Comparison of ENCODE assay signal across 13 mouse cellular contexts in genomic region chr1:86421007-86421406, GRCm38 (mm10). TPM values are rescaled to one million over a fixed set of nuclear protein-coding genes. Genes with fewer than 3 reads are reported as not detected.
DNase-seq lines count a peak whose midpoint lies in the region; ATAC-seq and TF ChIP-seq lines count a peak whose summit lies in the region.
"Had no signal": no experiment of that assay in that cellular context is flagged by ENCODE, and none has a peak within 500 bp of the region (broad histone marks: within the 10 kb centered on the region; RNA-seq: fewer than 3 reads in every experiment).

No protein-coding gene starts in this region.

- H3K36me3 ChIP-seq in kidney, embryonic 15.5 days, result no peaks in the 10 kb centered on the region
- H3K36me3 ChIP-seq in hindbrain, embryonic 10.5 days, result no peaks in the 10 kb centered on the region
- no peaks in the 10 kb centered on the region for H3K36me3 ChIP-seq in lung, postnatal 0 days (ENCODE audit: insufficient read depth, low read length)

- no peak overlapping the region for H3K9ac ChIP-seq in kidney, embryonic 15.5 days
- H3K9ac ChIP-seq in lung, postnatal 0 days (replicated peaks; ENCODE audit: low read depth), result no peak overlapping the region
- H3K9ac ChIP-seq: liver, embryonic 14.5 days had no signal

- ATAC-seq in kidney, embryonic 15.5 days (replicated peaks; ENCODE audit: low FRiP score), result peak; percentile 41
- ATAC-seq in lung, postnatal 0 days, result peak; percentile 68
- ATAC-seq: Patski had no signal

- TF ChIP-seq CTCF in lung, postnatal 0 days (IDR thresholded peaks at IDR 0.05), result no peak

- TF ChIP-seq EP300 in lung, postnatal 0 days (IDR thresholded peaks at IDR 0.05), result no peak

- H3K4me3 ChIP-seq in kidney, embryonic 15.5 days (replicated peaks), result no peak overlapping the region
- H3K4me3 ChIP-seq in hindbrain, embryonic 10.5 days, result no peak overlapping the region
- H3K4me3 ChIP-seq in lung, postnatal 0 days (ENCODE audit: low read depth, low read length), result no peak overlapping the region

- H3K4me1 ChIP-seq in kidney, embryonic 15.5 days, result peaks cover 12% of the 10 kb centered on the region
- H3K4me1 ChIP-seq in hindbrain, embryonic 10.5 days (replicated peaks), result peaks cover 38% of the 10 kb centered on the region
- no peaks in the 10 kb centered on the region for H3K4me1 ChIP-seq in lung, postnatal 0 days (ENCODE audit: insufficient read depth, low read depth, low read length)

- H3K27ac ChIP-seq in kidney, embryonic 15.5 days, result no peak overlapping the region
- peak overlapping the region; percentile 79 for H3K27ac ChIP-seq in hindbrain, embryonic 10.5 days
- H3K27ac ChIP-seq in lung, postnatal 0 days (ENCODE audit: low read length), result no peak overlapping the region
- H3K27ac ChIP-seq: liver, embryonic 14.5 days had no signal

- H3K27me3 ChIP-seq in kidney, embryonic 15.5 days, result no peaks in the 10 kb centered on the region
- no peaks in the 10 kb centered on the region for H3K27me3 ChIP-seq in hindbrain, embryonic 10.5 days (ENCODE audit: insufficient read depth, poor library complexity, severe bottlenecking)
- H3K27me3 ChIP-seq in lung, postnatal 0 days (replicated peaks; ENCODE audit: insufficient read depth, low read length), result no peaks in the 10 kb centered on the region
- H3K27me3 ChIP-seq: Patski had no signal

- no peak for DNase-seq in kidney, adult 11 months
- DNase-seq in adrenal gland, adult 8-10 months, result peak; percentile 68
- peak; percentile 25 for DNase-seq in hindbrain, embryonic 10.5 days (ENCODE audit: low spot score)
- DNase-seq in lung, postnatal 0 days (ENCODE audit: low spot score), result peak; percentile 55
- no peak for DNase-seq in yolk sac, embryonic 10.5 days (ENCODE audit: low spot score)
- DNase-seq in cerebellum, postnatal 25 days, result no peak
- DNase-seq in right cerebral cortex, adult 2 months (ENCODE audit: low spot score in 2 of 2), result no peak
- DNase-seq: cerebellum, adult 9-10 months had no signal

- no peak overlapping the region for H3K4me2 ChIP-seq in kidney, embryonic 15.5 days
- no peak overlapping the region for H3K4me2 ChIP-seq in lung, postnatal 0 days (replicated peaks; ENCODE audit: low read depth, low read length)

- no peaks in the 10 kb centered on the region for H3K9me3 ChIP-seq in kidney, embryonic 15.5 days (replicated peaks)
- no peaks in the 10 kb centered on the region for H3K9me3 ChIP-seq in hindbrain, embryonic 10.5 days
- H3K9me3 ChIP-seq in lung, postnatal 0 days (ENCODE audit: low read length), result no peaks in the 10 kb centered on the region

- WGBS in kidney, embryonic 15.5 days, result 41% methylated on average over 10 of the region's 10 CpGs
- 25% methylated on average over 10 of the region's 10 CpGs for WGBS in hindbrain, embryonic 10.5 days
- WGBS in lung, postnatal 0 days, result 42% methylated on average over 10 of the region's 10 CpGs

RNA-seq across cellular contexts. Expression of gene Nmur1, which starts 5.0 kb away (rescaled TPM):
- polyA plus RNA-seq in kidney, embryonic 15.5 days (2015; fragmentation: Nextera tagmentation; extraction: Ambion mirVana), result 0.13 TPM in 1 of 2 replicates, not detected in the other
- not detected for total RNA-seq in adrenal gland, adult 8-10 months (2022)
- polyA plus RNA-seq in hindbrain, embryonic 10.5 days (2016; fragmentation: Nextera tagmentation; extraction: Ambion mirVana), result 0.12 TPM in 1 of 2 replicates, not detected in the other
- 1.3 and 2.1 TPM in 2 replicates for polyA plus RNA-seq in lung, postnatal 0 days (2015; fragmentation: Nextera tagmentation; extraction: Ambion mirVana)
- total RNA-seq: gastrocnemius, adult 18-20 months had no signal
- polyA plus RNA-seq: liver, embryonic 14.5 days; neural tube, embryonic 11.5 days; Patski had no signal

RNA-seq across cellular contexts. Expression of gene Tex44, which starts 5.1 kb away (rescaled TPM):
- polyA plus RNA-seq in kidney, embryonic 15.5 days (2015; fragmentation: Nextera tagmentation; extraction: Ambion mirVana), result not detected in 2 replicates
- not detected for total RNA-seq in adrenal gland, adult 8-10 months (2022)
- not detected in 2 replicates for polyA plus RNA-seq in hindbrain, embryonic 10.5 days (2016; fragmentation: Nextera tagmentation; extraction: Ambion mirVana)
- not detected in 2 replicates for polyA plus RNA-seq in lung, postnatal 0 days (2015; fragmentation: Nextera tagmentation; extraction: Ambion mirVana)
- total RNA-seq: gastrocnemius, adult 18-20 months had no signal
- polyA plus RNA-seq: liver, embryonic 14.5 days; neural tube, embryonic 11.5 days; Patski had no signal

Comparison
In these comparisons a context has a peak if more than half of its experiments do, and no peak if none do; other contexts are left out.
1. DNase-seq: peak in adrenal gland, adult 8-10 months (single experiment), hindbrain, embryonic 10.5 days (single experiment) and lung, postnatal 0 days (single experiment); none in kidney, adult 11 months (single experiment), yolk sac, embryonic 10.5 days (single experiment), cerebellum, postnatal 25 days (0 of 2) and right cerebral cortex, adult 2 months (0 of 2).